Mouse (Mus musculus): ENCODE measurements around the gene Lce1g.

- TF ChIP-seq CTCF (IDR thresholded peaks at IDR 0.05; ENCODE audit: control insufficient read depth, insufficient read depth, insufficient replicate concordance, low read depth, low read length) (no peak), POLR2A (IDR thresholded peaks at IDR 0.05; ENCODE audit: control insufficient read depth, low read depth, low read length) (no peak)
These were observed 19.4 kb upstream of the Lce1g start for GRCm38 (mm10) chr3:92771573-92771972.

Data from testis, adult 2 months (tissue).